Mouse (Mus musculus) kidney, postnatal 36 days (tissue): Measurements from ENCODE around the gene Spryd3.
A peak's percentile ranks its signal among the peaks of the same experiment; 100 is the strongest.

Experiments used
- DNase-seq, 2 experiments: peaks; one replicate each; pipeline ENCODE4 v3.0.0; 2021 to 2022; ENCODE audit warnings: mixed read lengths in 2 of 2

The Spryd3 gene

DNA sequence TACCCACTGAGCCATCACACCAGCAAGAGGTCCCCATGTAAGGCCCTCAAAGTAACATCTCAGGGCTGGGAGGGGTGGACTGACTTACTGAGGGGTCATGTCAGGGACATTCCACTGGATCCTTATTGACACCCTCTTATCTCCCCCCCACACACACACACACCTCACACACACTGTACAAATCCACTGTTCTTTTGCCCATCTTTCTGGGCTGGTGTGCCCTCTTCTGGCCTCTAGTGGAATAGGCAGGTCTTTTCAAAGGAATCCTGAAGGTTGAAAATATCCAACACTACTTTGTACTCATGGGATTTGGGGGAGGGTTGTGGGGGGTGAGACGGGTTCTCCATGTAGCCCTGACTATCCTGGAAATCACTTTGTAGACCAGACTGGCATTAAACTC, 10.8 kb upstream of the Spryd3 start:
- peak; percentile 51 to 79 for DNase-seq

DNA sequence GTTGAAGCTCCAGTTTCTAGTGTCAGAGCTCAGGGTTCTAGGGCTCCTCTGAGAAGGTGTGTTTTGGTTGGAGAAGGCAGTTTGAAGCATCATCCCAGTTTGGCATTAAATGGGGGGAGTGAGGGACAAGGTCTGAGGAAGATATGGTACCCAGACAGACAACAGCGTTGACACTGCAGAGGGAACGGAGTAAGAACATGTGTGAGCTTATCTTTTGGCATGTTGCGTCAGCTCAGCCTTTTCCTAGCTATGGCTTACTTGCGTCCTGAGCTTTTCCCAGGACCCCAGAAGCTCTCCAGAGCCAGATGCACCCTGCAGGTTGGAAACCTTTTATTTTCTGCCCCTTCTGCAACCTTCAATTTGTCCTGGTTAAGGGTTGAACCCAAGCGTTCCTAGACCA, 10.1 kb upstream of the Spryd3 start:
- no peak for DNase-seq

DNA sequence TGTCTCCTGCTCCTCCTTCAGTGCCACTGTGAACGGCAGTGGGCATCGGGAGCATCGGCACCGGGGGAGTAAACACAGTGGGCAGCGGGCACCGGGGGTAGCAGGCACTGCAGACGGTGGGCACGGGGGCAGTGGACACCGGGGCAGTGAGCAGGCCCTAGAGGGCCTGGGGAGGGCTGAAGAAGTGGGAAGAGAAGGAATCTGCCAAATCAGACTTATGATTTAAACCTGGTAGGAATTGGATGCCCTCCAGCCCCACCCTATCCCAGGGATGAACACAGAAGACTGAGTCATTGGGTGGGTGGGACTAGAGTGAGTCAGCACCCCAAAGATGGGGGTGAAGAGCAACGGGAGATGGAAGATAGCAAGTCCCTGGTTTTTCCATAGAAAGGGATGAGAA, 9.3 kb upstream of the Spryd3 start:
- DNase-seq = no peak

DNA sequence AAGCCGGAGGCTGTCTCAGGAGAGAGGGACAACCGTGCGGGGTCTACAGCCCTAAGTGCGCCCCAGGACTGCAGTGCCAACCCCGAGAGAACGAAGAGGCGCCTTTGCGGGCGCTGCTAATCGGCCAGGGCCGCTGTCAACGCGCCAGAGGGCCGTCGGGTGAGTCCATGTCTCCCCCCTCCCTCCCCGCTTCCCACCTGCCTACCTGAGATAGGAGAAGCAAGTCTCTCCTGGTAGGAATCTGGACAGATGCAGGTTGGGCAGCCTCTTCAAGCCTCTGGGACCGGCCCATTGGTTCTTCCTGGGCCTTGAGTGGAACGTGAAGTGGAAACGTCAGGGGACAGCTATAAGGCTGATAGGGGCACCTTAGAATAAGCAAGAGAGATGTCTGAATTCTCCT, 8.7 kb upstream of the Spryd3 start:
- no peak for DNase-seq

DNA sequence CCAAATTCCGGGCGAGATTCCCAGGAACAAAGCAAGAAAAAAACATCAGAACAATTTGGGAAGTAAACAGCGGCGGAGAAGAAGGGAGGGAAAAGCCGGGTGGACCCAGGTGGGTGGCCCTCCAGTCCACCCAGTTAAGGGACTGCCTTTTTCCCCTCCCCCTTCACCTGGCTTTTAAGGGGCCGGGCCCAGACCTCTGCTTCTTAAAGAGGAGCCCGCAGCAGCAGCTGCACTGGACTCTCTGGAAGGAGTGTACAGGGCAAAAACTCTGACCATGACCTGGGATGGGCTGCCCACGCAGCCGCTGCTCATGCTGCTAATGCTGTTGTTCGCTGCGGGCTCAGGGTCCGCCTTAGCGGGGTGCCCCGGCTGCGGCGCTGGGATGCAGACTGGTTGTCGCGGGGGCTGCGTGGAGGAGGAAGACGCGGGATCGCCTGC, 8.3 kb upstream of the Spryd3 start, which contains the start of gene Igfbp6:
TSS of gene Igfbp6 (plus strand) at position 89 of the 438 bp plus-strand sequence.
- DNase-seq = no peak

DNA sequence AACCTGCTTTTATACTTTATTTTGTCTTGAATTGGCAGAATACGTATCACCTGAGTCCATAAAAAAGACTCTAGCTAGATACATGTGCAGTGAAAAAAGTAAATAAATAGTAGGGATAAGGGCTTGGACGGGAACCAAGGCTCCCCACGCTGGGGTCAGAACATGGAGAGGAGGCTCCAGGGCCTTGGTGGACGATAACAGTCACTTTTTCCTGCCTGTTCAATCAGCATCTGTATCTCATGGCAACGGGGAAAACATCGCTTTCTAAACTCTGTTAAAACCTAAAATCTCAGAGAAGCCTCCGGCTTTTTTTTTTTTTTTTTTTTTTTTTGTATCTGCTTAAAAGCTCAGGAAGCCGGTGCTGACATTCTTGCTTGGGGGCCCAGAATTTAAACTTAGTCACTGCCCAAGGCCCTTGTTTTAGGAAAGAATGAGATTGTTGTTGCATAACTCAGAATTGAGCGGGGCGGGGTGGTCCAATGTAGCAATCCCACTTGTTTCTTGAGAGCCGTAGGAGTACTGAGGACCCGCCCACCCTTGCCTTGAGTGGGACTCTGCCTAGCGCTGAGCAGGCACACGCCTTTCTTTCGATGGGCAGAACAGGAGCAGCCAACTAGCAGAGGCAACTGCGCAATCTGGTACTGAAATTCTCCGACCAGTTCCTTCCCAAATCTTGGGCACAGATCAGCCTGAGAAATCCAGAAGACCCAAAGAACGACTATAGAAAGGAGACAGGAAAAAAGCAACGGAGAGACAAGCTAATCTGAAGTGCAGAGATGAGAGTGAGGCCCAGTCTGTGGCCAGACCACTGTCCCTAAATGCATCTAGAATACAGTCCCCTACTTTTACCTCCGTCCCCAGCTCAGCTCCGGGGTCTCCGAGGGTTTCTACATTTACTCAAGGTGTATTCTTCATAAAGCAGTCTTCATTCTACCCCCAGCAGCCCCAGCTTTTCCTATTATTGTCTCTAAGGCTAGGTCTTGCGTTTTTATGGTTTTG, 7.2 kb upstream of the Spryd3 start:
- DNase-seq = no peak

DNA sequence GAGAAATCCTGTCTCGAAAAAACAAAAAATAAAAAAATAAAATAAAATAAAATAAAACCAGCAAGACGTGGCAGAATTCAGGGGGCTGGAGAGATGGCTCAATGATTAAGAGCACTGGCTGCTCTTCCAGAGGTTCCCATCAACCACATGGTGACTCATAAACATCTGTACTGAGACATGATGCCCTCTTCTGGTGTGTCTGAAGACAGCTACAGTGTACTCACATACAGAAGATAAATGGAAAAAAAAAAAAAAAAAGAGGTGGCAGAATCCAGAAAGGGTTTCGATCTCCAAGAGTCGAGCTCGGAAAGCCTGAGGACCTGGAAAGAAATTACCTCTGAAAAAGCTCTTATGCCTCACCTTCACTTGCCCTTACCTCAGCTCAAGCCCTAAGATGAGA, 5.1 kb upstream of the Spryd3 start:
- no peak for DNase-seq

DNA sequence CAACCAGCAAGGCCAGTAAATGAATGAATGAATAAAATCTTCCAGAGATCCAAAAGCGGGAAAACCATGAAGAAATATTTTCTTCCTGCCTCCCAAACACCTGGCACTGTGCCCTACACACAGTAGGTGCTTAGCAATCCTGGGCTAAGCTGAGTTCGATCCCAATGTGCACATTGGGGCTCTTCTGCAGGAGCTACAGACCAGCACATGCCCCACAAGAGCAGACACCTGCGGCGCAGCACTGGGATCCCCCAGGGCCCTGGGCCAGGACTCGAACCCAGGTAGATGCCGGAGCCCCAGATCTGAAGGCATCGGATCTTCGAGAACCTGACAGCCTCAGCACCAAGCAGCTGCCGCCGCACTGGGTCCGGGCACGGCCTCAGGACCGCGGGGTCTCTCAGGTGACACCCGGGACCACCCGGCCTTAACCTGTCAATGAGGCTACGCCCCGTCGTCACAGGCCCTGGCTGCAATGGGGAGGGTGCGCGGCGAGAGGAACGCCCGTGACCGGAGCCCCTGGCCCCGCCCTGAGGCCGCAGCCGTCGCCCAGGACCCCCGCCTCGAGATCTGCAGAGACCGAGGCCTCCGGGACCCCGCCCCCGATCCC, 409 bp downstream of the Spryd3 start:
- DNase-seq = no peak

DNA sequence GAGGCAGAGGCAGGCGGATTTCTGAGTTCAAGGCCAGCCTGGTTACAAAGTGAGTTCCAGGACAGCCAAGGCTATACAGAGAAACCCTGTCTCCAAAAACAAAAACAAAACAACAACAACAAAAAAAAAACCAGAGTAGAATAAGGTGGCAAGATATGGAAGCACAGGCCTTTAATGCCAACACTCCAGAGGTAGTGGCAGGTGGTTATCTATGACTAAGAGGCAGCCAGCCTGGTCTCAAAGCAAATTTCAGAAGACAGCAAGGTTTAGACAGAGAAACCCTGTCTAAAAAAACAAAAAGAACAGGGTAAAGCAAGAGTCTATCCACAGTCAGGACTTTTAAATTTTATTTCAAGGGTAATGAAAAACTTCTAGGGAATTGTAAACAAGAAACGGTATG, 1.3 kb downstream of the Spryd3 start:
- no peak for DNase-seq

DNA sequence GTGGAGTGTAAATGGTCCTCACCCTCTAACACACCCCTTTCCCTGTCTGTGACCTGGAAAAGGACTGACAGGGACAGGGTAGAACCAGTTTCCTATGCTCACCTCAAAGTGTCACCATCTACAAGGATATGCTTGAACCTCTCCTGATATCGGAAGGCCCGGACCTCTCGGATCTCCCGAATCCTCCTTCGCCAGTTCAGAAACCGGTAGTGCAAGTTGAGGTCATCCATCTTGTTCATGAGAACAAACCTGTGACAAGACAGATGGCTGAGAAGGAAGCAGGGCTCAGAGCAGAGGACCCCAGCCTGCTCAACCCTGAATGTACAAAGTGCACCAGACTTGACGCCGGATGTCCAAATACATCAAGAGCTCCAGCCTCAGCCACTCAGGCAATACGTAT, 2.7 kb downstream of the Spryd3 start:
- DNase-seq = peak in 1 of 2 experiments; percentile 58

DNA sequence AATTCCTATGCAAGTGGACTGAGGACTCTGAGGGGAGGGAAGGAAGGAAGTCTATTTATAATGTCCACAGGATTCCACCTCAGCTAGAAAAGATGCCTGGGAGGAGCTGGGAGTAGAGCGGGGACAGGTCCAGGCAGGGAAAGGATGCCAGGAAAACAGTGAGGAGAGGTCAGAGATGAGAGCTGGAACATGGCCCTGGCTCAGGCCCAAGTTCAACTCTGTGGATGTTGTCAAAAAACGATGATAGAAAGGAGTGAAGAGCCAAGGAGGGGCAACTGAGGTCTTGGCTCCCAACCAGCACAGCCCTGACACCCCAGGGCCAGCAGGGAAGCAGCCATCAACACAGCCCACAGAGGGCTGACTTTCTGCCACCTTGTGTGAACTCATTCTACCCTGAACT, 9.7 kb downstream of the Spryd3 start:
- DNase-seq = peak; percentile 83 to 87

DNA sequence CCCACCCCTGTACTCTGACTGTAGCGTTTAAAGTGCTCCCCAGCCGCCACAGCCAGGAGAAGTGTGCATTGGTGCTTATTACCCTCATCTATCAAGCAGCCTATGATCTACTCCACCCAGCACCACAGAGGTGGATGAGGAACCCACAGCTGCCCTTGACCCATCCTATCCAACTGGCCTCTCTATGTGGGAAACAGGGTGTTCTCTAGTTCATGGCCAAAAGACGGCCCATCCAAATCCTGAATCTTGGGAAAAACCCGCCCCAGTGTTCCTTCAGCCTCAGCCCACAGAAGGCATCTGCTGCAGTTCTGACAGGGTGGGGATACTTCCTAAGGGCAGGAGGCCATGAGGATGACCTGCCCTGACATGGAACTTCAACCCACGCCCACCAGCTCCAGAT, 15.5 kb downstream of the Spryd3 start:
- peak in 1 of 2 experiments; percentile 55 for DNase-seq

DNA sequence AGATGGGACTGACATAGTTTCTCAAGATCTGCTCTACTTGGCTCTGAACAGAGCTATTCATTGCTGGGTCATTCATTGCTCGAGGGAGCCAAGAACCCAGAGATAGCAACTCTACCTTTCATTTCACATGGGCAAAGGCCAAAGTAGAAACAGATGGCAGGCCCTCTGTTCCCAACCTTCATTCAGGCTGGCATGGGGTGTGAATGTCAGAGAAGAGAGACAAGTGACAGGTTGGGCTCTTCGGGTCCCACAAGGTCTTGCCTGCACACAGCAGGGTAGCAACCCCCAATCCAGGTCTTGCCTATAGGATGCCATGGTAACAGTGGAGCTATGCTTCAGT, 16.2 kb downstream of the Spryd3 start:
- no peak for DNase-seq

DNA sequence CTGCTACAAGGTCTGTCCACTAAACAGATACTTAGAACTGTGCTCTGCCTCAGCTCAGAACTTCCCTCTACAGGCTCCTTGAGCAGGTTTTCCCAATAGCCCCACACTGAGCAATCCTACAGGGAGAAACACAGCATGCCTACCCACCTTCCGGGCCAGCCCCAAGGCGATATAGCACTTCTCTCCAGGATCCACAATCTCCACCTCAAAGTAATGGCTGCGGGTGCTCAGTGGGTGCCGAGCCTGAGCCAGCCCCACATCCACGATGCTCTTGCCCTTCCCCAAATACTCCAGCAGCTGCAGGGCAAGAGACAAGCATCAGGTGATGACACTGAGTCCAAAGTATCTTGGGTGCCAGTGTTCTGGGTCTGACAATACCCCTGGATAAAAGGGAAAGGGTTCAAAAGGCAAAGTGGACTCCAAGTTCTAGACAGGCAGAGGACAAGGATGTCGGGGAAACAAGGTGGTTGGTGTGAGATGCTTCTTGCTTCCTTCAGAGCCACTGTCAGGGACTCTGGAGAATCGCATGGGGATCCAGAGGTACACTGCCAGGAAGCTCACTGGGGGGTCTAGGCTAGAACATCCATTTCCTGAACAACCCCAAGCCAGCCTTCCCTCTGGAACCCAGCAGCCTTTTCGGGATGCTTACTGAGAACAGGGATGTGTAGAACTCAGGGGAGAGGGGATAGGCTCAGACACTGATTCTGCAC, 16.8 kb downstream of the Spryd3 start:
- no peak for DNase-seq

DNA sequence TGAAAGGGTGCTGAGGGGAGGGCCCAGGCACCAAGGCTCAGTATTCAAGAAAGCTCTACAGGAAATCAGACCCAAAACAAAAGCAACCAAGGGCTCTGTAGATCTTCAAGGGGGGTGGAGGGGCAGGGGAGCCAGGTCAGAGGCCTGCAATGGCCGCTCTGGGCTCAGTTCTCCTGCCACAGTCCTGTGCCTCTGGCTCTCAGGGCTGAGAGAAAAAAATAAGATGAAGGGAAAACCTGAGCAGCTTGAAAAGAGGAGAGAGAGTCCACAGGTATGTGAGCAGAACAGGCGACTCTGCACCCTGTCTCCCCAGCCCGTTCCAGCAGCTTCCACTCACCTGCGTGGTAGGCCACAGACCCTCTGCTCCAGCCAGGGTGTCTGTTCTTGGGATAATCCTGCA, 17.4 kb downstream of the Spryd3 start:
- no peak for DNase-seq

DNA sequence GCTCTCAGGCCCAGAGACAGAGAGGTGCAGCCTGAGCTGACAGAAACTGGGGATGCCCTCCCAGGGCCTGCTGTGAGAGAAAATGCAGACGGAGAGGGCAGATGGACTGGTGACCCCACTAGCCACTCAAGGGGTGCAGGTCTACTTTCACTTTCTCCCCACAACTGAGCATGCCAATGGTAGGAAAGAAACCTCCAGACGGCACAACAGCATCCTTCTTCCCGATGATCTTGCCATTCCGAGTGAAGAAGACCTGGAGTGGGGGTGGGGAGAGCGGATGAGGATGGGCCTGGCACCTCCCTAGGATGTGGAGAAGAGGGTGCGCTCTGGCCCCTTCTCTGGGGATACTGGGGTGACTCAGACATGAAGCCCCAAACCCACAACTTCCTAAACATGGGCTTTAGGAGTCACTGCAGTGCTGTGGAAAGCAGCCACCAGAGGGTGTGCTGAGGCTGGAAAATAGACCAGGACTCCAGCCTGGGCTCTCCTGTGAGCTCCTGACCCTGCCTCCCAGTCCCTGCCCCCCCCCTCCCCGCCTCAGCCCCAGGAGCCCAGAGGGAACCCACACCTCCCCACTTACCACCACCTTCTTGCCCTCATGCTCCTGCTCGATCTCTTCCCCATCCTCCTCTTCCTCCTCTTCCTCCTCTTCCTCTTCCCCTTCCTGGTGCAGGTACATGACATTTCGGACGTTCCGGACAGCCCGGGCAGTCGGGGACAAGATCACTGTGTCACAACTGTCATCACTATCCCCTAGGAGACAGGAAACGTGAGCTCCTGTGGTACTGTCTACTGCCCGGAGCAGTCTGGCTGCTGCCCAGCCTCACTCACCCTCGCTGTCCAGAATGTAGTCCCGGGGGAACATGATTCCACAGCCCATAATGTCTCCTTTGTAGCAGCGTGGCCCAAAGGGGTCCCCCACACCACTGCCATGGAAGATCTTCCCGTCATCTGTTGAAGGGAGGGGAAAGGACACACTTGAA, 18.3 kb downstream of the Spryd3 start:
- peak; percentile 79 to 81 for DNase-seq

DNA sequence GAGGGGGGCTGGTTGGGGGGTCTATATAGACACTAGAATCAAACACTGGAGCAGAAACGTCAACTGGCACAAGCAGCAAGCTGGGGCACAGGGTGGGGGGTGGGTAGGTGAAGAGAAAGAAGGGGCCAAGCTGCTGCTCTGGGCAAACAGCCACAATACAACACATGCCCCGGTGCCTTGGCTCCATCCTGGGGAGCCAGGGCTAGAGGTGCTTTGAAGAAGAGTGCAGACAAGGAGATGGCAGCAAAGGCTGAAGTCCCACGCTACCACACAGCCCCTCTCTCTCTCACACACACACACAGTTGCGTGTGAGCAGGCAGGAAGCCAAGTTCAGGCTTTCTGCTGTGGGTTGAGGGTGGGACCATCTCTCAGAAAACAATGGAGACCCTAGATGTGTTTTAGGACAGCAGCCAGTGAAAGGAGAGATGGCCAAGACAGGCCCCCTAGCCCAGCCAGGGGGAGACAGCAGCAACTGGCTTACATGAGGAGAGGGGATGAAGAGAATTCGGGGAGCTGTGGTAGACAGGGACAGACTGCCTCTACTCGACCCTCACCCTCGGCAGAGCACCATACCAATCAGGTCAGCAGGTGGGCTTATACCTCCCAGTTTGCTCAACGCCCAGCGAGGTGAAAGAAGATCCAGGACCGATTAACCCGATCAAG, 19.1 kb downstream of the Spryd3 start:
- DNase-seq = peak in 1 of 2 experiments; percentile 38

DNA sequence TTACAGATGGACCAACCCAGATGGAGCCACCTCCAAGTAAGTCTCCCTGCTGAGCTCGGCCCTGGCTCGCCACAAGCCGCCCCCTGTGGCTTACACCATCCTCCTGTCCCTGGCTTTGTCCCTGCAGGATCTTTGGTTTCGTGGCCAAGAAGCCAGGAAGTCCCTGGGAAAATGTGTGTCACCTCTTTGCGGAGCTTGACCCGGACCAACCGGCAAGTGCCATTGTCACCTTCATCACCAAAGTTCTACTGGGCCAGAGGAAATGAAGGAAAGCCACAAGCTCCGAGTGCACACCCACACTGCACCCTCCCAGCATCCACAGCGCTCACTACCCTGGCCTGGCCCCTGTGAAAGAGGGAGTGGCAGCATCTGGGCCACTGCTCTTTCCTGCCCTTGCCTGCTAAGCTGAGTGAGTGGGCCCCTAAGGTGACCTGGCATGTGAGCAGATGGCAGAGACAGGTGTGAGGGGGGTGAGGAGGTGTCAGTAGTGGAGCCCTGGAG, 20.3 kb downstream of the Spryd3 start:
- no peak for DNase-seq

DNA sequence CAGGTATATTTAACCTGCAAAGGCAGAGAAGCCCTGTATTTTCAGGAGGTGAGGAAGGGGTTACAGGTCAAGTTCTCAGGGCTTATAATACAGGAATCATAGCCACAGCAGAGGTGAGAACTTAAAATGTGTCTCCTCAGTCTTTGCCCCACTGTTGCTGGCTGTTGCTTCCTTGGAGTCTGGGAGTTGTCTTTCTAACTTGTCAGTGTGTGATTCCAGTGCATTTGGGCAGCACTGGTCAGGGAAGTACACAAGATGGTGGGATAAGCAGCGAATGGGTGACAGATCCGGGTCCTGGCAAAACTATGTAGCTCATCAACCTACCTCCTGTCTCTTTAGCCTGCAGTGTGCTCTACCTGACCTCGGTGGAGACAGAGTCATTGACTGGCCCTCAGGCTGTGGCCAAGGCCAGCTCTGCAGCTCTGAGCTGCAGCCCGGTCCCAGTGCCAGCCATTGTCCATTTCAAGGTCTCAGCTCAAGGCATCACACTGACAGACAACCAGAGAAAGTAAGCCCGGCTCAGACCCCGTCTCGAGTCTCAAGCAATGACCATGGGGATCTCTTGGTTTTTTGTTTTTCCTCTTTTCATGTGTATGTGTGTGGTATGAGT, 21.3 kb downstream of the Spryd3 start:
- DNase-seq = no peak

DNA sequence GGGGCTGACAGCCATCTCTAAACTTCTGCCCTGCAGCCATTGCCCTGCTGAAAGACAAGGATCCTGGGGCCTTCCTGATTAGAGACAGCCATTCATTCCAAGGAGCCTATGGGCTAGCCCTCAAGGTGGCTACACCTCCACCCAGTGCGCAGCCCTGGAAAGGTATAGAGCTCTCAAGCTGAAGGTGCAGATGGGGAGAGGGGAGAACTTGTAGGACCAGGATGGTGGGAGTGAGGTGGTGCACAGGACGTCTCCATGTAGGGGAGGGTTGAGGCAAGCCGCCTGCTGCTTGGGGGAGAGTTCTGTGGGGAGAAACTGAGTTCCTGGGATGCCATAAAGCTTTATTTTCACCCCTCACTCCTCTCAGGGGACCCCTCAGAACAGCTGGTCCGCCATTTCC, 22.4 kb downstream of the Spryd3 start:
- no peak for DNase-seq

DNA sequence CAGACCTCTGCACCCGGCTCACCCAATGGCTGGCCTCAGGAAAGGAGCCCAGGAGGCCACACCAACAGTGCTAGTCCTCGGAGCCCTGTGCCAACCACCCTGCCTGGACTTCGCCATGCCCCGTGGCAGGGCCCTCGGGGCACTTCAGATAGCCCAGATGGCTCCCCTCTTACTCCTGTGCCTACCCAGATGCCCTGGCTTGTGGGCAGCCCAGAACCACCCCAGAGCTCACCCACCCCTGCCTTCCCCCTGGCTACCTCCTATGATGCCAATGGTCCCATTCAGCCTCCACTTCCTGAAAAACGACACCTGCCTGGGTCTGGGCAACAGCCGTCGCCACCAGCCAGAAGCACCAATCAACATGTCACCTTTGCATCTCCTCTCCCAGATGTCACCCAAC, 23.2 kb downstream of the Spryd3 start:
- DNase-seq = no peak
